Mouse (Mus musculus) testis, adult 2 months (tissue): ENCODE results near the gene Ubr2. TPM values are rescaled to one million over a fixed set of nuclear protein-coding genes. Genes with fewer than 3 reads are reported as not detected.

Source experiments
- H3K27ac ChIP-seq: fragments of 200-500 bp; 2 replicates; pipeline ENCODE4 v1.5.1; 2012; ENCODE audit warnings: low read depth, low read length; ENCODE audit not compliant: control insufficient read depth, insufficient read depth
- H3K27me3 ChIP-seq: fragments of 200-500 bp; 2 replicates; pipeline ENCODE4 v1.6.1; 2012; ENCODE audit warnings: mild to moderate bottlenecking, low read length, moderate library complexity; ENCODE audit not compliant: control insufficient read depth, insufficient read depth
- H3K36me3 ChIP-seq: fragments of 200-500 bp; 2 replicates; pipeline ENCODE4 v1.6.1; 2012; ENCODE audit warnings: mild to moderate bottlenecking, low read length; ENCODE audit not compliant: control insufficient read depth, insufficient read depth
- H3K4me1 ChIP-seq: fragments of 200-500 bp; 2 replicates; pipeline ENCODE4 v1.6.1; 2012; ENCODE audit warnings: low read length; ENCODE audit not compliant: control insufficient read depth, insufficient read depth
- H3K4me3 ChIP-seq: fragments of 200-500 bp; 2 replicates; pipeline ENCODE4 v1.5.1; 2012; ENCODE audit warnings: low read depth, mild to moderate bottlenecking, low read length, moderate library complexity, mixed read lengths; ENCODE audit not compliant: control insufficient read depth
- CTCF ChIP-seq: fragments of 200-500 bp; IDR thresholded peaks from 2 replicates; pipeline ENCODE4 v1.5.1; 2012; ENCODE audit warnings: low read depth, mild to moderate bottlenecking, inconsistent platforms, low read length, moderate library complexity; ENCODE audit not compliant: control insufficient read depth, insufficient read depth, insufficient replicate concordance
- POLR2A ChIP-seq: fragments of 200-500 bp; IDR thresholded peaks from 2 replicates; pipeline ENCODE4 v1.6.1; 2012; ENCODE audit warnings: low read depth, mild to moderate bottlenecking, inconsistent platforms, low read length, moderate library complexity; ENCODE audit not compliant: control insufficient read depth
- polyA plus RNA-seq: library from polyadenylated mRNA; depleted of rRNA; stranded (reverse); fragments of >200 nt; gene quantifications from 2 replicates; pipeline ENCODE4 v1.2.3, GENCODE M21; 2012

Ubr2 gene
- polyA plus RNA-seq, 1 experiment = 10.2 TPM

GRCm38 (mm10) chr17:46926941-46927340 lies 83.4 kb downstream of the Ubr2 start:
- TF ChIP-seq POLR2A (no peak), CTCF (no peak)
- Histone ChIP-seq H3K27me3 (no peaks in the 10 kb centered on the region), H3K36me3 (no peaks in the 10 kb centered on the region), H3K4me3 (no peak overlapping the region), H3K4me1 (no peaks in the 10 kb centered on the region; the same call in 1 of the 2 replicates), H3K27ac (no peak overlapping the region)

- no peak overlapping the region for H3K4me3 ChIP-seq
- H3K4me1 ChIP-seq = no peaks in the 10 kb centered on the region; the same call in 1 of the 2 replicates
- no peaks in the 10 kb centered on the region for H3K36me3 ChIP-seq
- H3K27me3 ChIP-seq = no peaks in the 10 kb centered on the region
- TF ChIP-seq CTCF (no peak), POLR2A (no peak)
- H3K27ac ChIP-seq = no peak overlapping the region
Measured at GRCm38 (mm10) chr17:46926192-46926591, 84.2 kb downstream of the Ubr2 start.

GRCm38 (mm10) chr17:46920855-46921254 lies 89.5 kb downstream of the Ubr2 start:
- no peaks in the 10 kb centered on the region for H3K27me3 ChIP-seq
- peaks cover 4% of the 10 kb centered on the region for H3K4me1 ChIP-seq
- H3K36me3 ChIP-seq = no peaks in the 10 kb centered on the region
- TF ChIP-seq CTCF = no peak
- TF ChIP-seq POLR2A = no peak
- no peak overlapping the region for H3K4me3 ChIP-seq
- H3K27ac ChIP-seq = no peak overlapping the region

GRCm38 (mm10) chr17:46918951-46919350 lies 91.4 kb downstream of the Ubr2 start:
- H3K27ac ChIP-seq = no peak overlapping the region
- H3K4me3 ChIP-seq = no peak overlapping the region
- TF ChIP-seq CTCF = no peak
- TF ChIP-seq POLR2A = no peak
- H3K27me3 ChIP-seq = no peaks in the 10 kb centered on the region
- no peaks in the 10 kb centered on the region for H3K36me3 ChIP-seq
- peaks cover 4% of the 10 kb centered on the region for H3K4me1 ChIP-seq

- TF ChIP-seq CTCF (no peak), POLR2A (no peak)
- H3K36me3 ChIP-seq = no peaks in the 10 kb centered on the region
- peaks cover 8% of the 10 kb centered on the region for H3K4me1 ChIP-seq
- H3K27me3 ChIP-seq = no peaks in the 10 kb centered on the region
- H3K4me3 ChIP-seq = no peak overlapping the region
- no peak overlapping the region for H3K27ac ChIP-seq
Measured at GRCm38 (mm10) chr17:46915129-46915528, 95.2 kb downstream of the Ubr2 start.

- H3K4me3 ChIP-seq = no peak overlapping the region
- H3K36me3 ChIP-seq = no peaks in the 10 kb centered on the region
- H3K27me3 ChIP-seq = no peaks in the 10 kb centered on the region
- TF ChIP-seq POLR2A = no peak
- TF ChIP-seq CTCF = no peak
- H3K4me1 ChIP-seq = peaks cover 10% of the 10 kb centered on the region
- H3K27ac ChIP-seq = no peak overlapping the region
Measured at GRCm38 (mm10) chr17:46912331-46912730, 98.0 kb downstream of the Ubr2 start.

GRCm38 (mm10) chr17:46910186-46910585 lies 100.2 kb downstream of the Ubr2 start, which contains the start of gene Prph2:
TSS of gene Prph2 (plus strand) at chr17:46910459.
- peak within 1 kb of the TSS; percentile 65 for H3K27ac ChIP-seq
- H3K27me3 ChIP-seq = no peaks in the 10 kb centered on the region

More at GRCm38 (mm10) chr17:46910186-46910585, 100.2 kb downstream of the Ubr2 start, which contains the start of gene Prph2:
- TF ChIP-seq POLR2A (no peak), CTCF (no peak)
- H3K4me3 ChIP-seq = peak within 1 kb of the TSS; percentile 39
- no peaks in the 10 kb centered on the region for H3K36me3 ChIP-seq
- peaks cover 6% of the 10 kb centered on the region for H3K4me1 ChIP-seq
